Mouse (Mus musculus): ENCODE data around the gene Rimbp2.

DNA sequence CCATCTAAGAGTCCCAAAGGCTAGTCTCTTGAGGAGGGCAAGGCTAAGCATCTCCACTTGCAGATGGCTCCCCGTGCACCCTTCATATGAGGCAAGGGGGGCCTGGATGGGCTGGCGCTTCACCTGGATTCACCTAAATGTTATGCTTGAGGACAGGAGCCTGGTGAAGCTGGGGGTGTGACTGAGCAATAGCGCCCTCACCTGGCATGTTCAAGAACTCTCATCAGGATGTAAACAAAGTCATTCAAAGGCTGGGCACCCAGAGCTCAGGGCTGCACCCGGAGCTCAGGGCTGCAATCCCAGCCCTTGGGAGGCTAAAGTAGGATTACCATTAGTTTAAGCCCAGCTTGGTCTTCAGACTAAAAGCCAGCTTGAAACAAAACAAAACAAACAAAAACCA lies 11.1 kb upstream of the Rimbp2 start:
- no peak for TF ChIP-seq CTCF (IDR thresholded peaks at IDR 0.05; ENCODE audit: extremely low read depth, insufficient read length, insufficient replicate concordance, low read depth, low read length)
- no peak for TF ChIP-seq POLR2A (IDR thresholded peaks at IDR 0.05; ENCODE audit: low read depth, low read length)
